Mouse (Mus musculus): ENCODE results near the gene Gm5039. TPM values are rescaled to one million over a fixed set of nuclear protein-coding genes. Genes with fewer than 3 reads are reported as not detected.

The Gm5039 gene
- not detected for polyA plus RNA-seq (2014; fragmentation: Illumina TruSeq; extraction: RNeasy Lipid Tissue Mini Kit (QIAGEN cat#74804); ENCODE audit: low read depth, low replicate concordance)

GRCm38 (mm10) chr12:88323926-88324325 lies at the start of gene Gm5039:
Gene Gm5039, minus strand, starts transcription at chr12:88324026.

GRCm38 (mm10) chr12:88360441-88361119 lies 36.8 kb upstream of the Gm5039 start, which contains the start of gene Adck1:
Gene Adck1, plus strand, starts transcription at chr12:88360554.

GRCm38 (mm10) chr12:88274400-88274799 lies 49.4 kb downstream of the Gm5039 start, which contains the start of gene Gm5662:
Gene Gm5662, minus strand, starts transcription at chr12:88274500.

Other genes with a start within 250 kb of the Gm5039 start
- gene Gm16368, start 240.3 kb downstream of the Gm5039 start, polyA plus RNA-seq (2014; fragmentation: Illumina TruSeq; extraction: RNeasy Lipid Tissue Mini Kit (QIAGEN cat#74804); ENCODE audit: low read depth, low replicate concordance), result not detected
- gene Gm10436, start 141.9 kb downstream of the Gm5039 start, polyA plus RNA-seq (2014; fragmentation: Illumina TruSeq; extraction: RNeasy Lipid Tissue Mini Kit (QIAGEN cat#74804); ENCODE audit: low read depth, low replicate concordance), result not detected
- not detected for gene Gm8332, start 73.9 kb downstream of the Gm5039 start, polyA plus RNA-seq (2014; fragmentation: Illumina TruSeq; extraction: RNeasy Lipid Tissue Mini Kit (QIAGEN cat#74804); ENCODE audit: low read depth, low replicate concordance)
- gene Gm5662, start 49.5 kb downstream of the Gm5039 start, polyA plus RNA-seq (2014; fragmentation: Illumina TruSeq; extraction: RNeasy Lipid Tissue Mini Kit (QIAGEN cat#74804); ENCODE audit: low read depth, low replicate concordance), result not detected
- 6.8 TPM for gene Adck1, start 36.5 kb upstream of the Gm5039 start, polyA plus RNA-seq (2014; fragmentation: Illumina TruSeq; extraction: RNeasy Lipid Tissue Mini Kit (QIAGEN cat#74804); ENCODE audit: low read depth, low replicate concordance)